Mouse (Mus musculus) CH12.LX (cell line): Measurements from ENCODE around the gene Dennd2c. TPM values are rescaled to one million over a fixed set of nuclear protein-coding genes. Genes with fewer than 3 reads are reported as not detected.
A peak's percentile ranks its signal among the peaks of the same experiment; 100 is the strongest.

Experiments
- DNase-seq: peaks from one replicate; pipeline ENCODE4 v3.0.0-alpha.2; 2013; ENCODE audit errors: extremely low read depth
- H3K27ac ChIP-seq: 2 replicates; pipeline ENCODE4 v1.5.1; 2012; ENCODE audit warnings: low read depth, mild to moderate bottlenecking, control low read depth, moderate library complexity; ENCODE audit not compliant: insufficient read depth
- H3K27me3 ChIP-seq: replicated peaks from 2 replicates; pipeline ENCODE3; 2012; ENCODE audit warnings: inconsistent platforms
- H3K36me3 ChIP-seq, 2 experiments: replicated peaks in 1 of 2; 2 replicates each; pipeline versions ENCODE3 to v1.6.1; 2012; ENCODE audit warnings: inconsistent platforms in 1 of 2, low read length in 1 of 2, mild to moderate bottlenecking in 1 of 2, mixed read lengths in 1 of 2, moderate library complexity in 1 of 2; ENCODE audit not compliant: control insufficient read depth in 1 of 2, insufficient read depth in 1 of 2
- H3K4me1 ChIP-seq, 2 experiments: 2 replicates each; pipeline ENCODE4 v1.6.1; 2012; ENCODE audit warnings: inconsistent platforms in 1 of 2, moderate library complexity in 1 of 2; ENCODE audit not compliant: insufficient read depth in 2 of 2, control insufficient read depth in 1 of 2
- H3K4me2 ChIP-seq: 2 replicates; pipeline ENCODE4 v1.6.1; 2012; ENCODE audit warnings: low read depth, mild to moderate bottlenecking, control low read depth; ENCODE audit not compliant: poor library complexity, insufficient read depth, severe bottlenecking
- H3K4me3 ChIP-seq, 3 experiments: fragments of 150-350 bp in 1 of 3; sonication (generic) in 1 of 3; replicated peaks in 1 of 3; 2 replicates each; pipeline versions ENCODE3 to v1.5.1; 2011 to 2012; ENCODE audit warnings: low read depth in 2 of 3, low read length in 2 of 3, mild to moderate bottlenecking in 2 of 3, moderate library complexity in 2 of 3, control low read depth in 1 of 3, improper control_type of control experiment in 1 of 3, inconsistent platforms in 1 of 3, mixed read lengths in 1 of 3; ENCODE audit not compliant: poor library complexity in 1 of 3
- H3K79me2 ChIP-seq: replicated peaks from 2 replicates; pipeline ENCODE4 v1.6.1; 2012; ENCODE audit warnings: mild to moderate bottlenecking, moderate library complexity; ENCODE audit not compliant: control insufficient read depth, poor library complexity, insufficient read depth, severe bottlenecking; ENCODE audit errors: extremely low read depth
- H3K9ac ChIP-seq: 2 replicates; pipeline ENCODE4 v1.6.1; 2012; ENCODE audit warnings: low read depth, mild to moderate bottlenecking, control low read depth, moderate library complexity; ENCODE audit not compliant: insufficient read depth
- H3K9me3 ChIP-seq: replicated peaks from 2 replicates; pipeline ENCODE3; 2012; ENCODE audit warnings: low read length, inconsistent platforms, mixed read lengths
- BHLHE40 ChIP-seq: IDR thresholded peaks from 2 replicates; pipeline ENCODE4 v1.6.1; 2011; ENCODE audit warnings: mild to moderate bottlenecking, low read depth, low read length, improper control_type of control experiment
- CHD1 ChIP-seq: IDR thresholded peaks from 2 replicates; pipeline ENCODE4 v1.6.1; 2012; ENCODE audit warnings: low read depth, low read length, improper control_type of control experiment, inconsistent platforms
- ELF1 ChIP-seq: IDR thresholded peaks from 2 replicates; pipeline ENCODE4 v1.6.1; 2014; ENCODE audit warnings: low read depth, mild to moderate bottlenecking, inconsistent platforms, low read length, improper control_type of control experiment
- EP300 ChIP-seq: IDR thresholded peaks from 2 replicates; pipeline ENCODE4 v1.6.1; 2011; ENCODE audit warnings: low read length, improper control_type of control experiment
- ETS1 ChIP-seq: conservative IDR thresholded peaks from 2 replicates; pipeline ENCODE4 v1.6.1; 2012; ENCODE audit warnings: low read depth, mild to moderate bottlenecking, inconsistent platforms, low read length, improper control_type of control experiment, moderate library complexity
- IRF4 ChIP-seq: IDR thresholded peaks from 2 replicates; pipeline ENCODE4 v1.6.1; 2014; ENCODE audit warnings: low read depth, mild to moderate bottlenecking, inconsistent platforms, low read length, improper control_type of control experiment
- JUND ChIP-seq: conservative IDR thresholded peaks from 2 replicates; pipeline ENCODE4 v1.6.1; 2011; ENCODE audit warnings: low read depth, low read length, improper control_type of control experiment
- KAT2A ChIP-seq: IDR thresholded peaks from 2 replicates; pipeline ENCODE4 v1.6.1; 2012; ENCODE audit warnings: low read length, improper control_type of control experiment, inconsistent platforms; ENCODE audit not compliant: insufficient replicate concordance
- MAZ ChIP-seq: IDR thresholded peaks from 2 replicates; pipeline ENCODE4 v1.6.1; 2012; ENCODE audit warnings: low read depth, mild to moderate bottlenecking, inconsistent platforms, low read length, improper control_type of control experiment, moderate library complexity
- MXI1 ChIP-seq: IDR thresholded peaks from 2 replicates; pipeline ENCODE4 v1.6.1; 2011; ENCODE audit warnings: mild to moderate bottlenecking, low read depth, low read length, improper control_type of control experiment
- MYC ChIP-seq: IDR thresholded peaks from 2 replicates; pipeline ENCODE4 v1.6.1; 2011; ENCODE audit warnings: low read depth, mild to moderate bottlenecking, improper control_type of control experiment, low read length
- NELFE ChIP-seq: IDR thresholded peaks from 2 replicates; pipeline ENCODE4 v1.6.1; 2011; ENCODE audit warnings: low read depth, low read length, improper control_type of control experiment
- NRF1 ChIP-seq: IDR thresholded peaks from 2 replicates; pipeline ENCODE4 v1.6.1; 2014; ENCODE audit warnings: low read depth, mild to moderate bottlenecking, inconsistent platforms, low read length, improper control_type of control experiment, moderate library complexity
- RCOR1 ChIP-seq: conservative IDR thresholded peaks from 2 replicates; pipeline ENCODE4 v1.6.1; 2012; ENCODE audit warnings: low read depth, mild to moderate bottlenecking, inconsistent platforms, low read length, improper control_type of control experiment
- SMC3 ChIP-seq: IDR thresholded peaks from 2 replicates; pipeline ENCODE4 v1.6.1; 2011; ENCODE audit warnings: low read depth, low read length, improper control_type of control experiment
- TCF12 ChIP-seq: IDR thresholded peaks from 2 replicates; pipeline ENCODE4 v1.6.1; 2014; ENCODE audit warnings: low read depth, mild to moderate bottlenecking, inconsistent platforms, low read length, improper control_type of control experiment
- ZC3H11A ChIP-seq: IDR thresholded peaks from 2 replicates; pipeline ENCODE4 v1.6.1; 2012; ENCODE audit warnings: low read depth, mild to moderate bottlenecking, inconsistent platforms, low read length, improper control_type of control experiment
- ZMIZ1 ChIP-seq: IDR thresholded peaks from 2 replicates; pipeline ENCODE4 v1.6.1; 2012; ENCODE audit warnings: low read depth, mild to moderate bottlenecking, inconsistent platforms, low read length, improper control_type of control experiment
- dilution Hi-C: fragments of 300-500 bp; cut with MboI; formaldehyde crosslinking; loops from 2 replicates; pipeline ENCODE4 v1.14.3; 2020; ENCODE audit warnings: low sequenced_read_pairs; ENCODE audit not compliant: extremely low pct_unique_long_range_greater_than_20kb, extremely low pct_ligation_motif_present
- in situ Hi-C: fragments of 300-500 bp; cut with MboI; formaldehyde crosslinking; loops from 3 replicates; pipeline ENCODE4 v1.14.3; 2019; ENCODE audit warnings: low sequenced_read_pairs, low pct_ligation_motif_present, low pct_unique_long_range_greater_than_20kb, mixed read lengths
- polyA plus RNA-seq: library from polyadenylated mRNA; unstranded; fragments of >175 nt; gene quantifications from 2 replicates; pipeline ENCODE4 v1.2.1, GENCODE M21; 2012; ENCODE audit warnings: low read depth; ENCODE audit not compliant: insufficient read length
- total RNA-seq, 2 experiments: library from RNA; depleted of rRNA; stranded (reverse); fragments of 300-350 nt in 1 of 2; fragments of >200 nt in 1 of 2; gene quantifications; 2 replicates each; pipeline ENCODE4 v1.2.3; 2012 to 2014

Gene Dennd2c
- total and polyA plus RNA-seq, 3 experiments, result 0.13 to 0.27 (median 0.19) TPM

GRCm38 (mm10) chr3:103171505-103172267, 69.3 kb downstream of the Dennd2c start, which contains the start of gene Bcas2 (continued):
- TF ChIP-seq NRF1 (peak; percentile 94), RCOR1 (no peak), MXI1 (peak; percentile 67; the same call in 1 of the 2 replicates), ELF1 (0 out of 2 replicates have a peak, but pooled peaks have one; percentile 12), ETS1 (peak; percentile 39; the same call in 1 of the 2 replicates)

GRCm38 (mm10) chr3:103172615-103173014, 70.2 kb downstream of the Dennd2c start:
- peak overlapping the region; percentile 85 to 99 (median 94) for H3K4me3 ChIP-seq
- peak overlapping the region; percentile 85 for H3K9ac ChIP-seq
- no peaks in the 10 kb centered on the region for H3K9me3 ChIP-seq
- H3K27me3 ChIP-seq, result no peaks in the 10 kb centered on the region
- peaks cover 31 to 40% of the 10 kb centered on the region in 2 experiments for H3K36me3 ChIP-seq
- dilution Hi-C loops, result no loop called here
- in situ Hi-C loops, result loop anchor here (25.0 kb wide), 1 partner anchor 460 kb away; no protein-coding TSS in a partner anchor
- TF ChIP-seq IRF4 (no peak), KAT2A (no peak), NELFE (no peak), MYC (no peak), TCF12 (no peak), SMC3 (no peak), NRF1 (no peak), EP300 (no peak), CHD1 (no peak), ZC3H11A (no peak), JUND (no peak), ZMIZ1 (no peak), MAZ (no peak), RCOR1 (no peak), BHLHE40 (no peak)
- TF ChIP-seq, all 38 proteins: peak for 0
- Histone ChIP-seq H3K4me1 (peaks cover 2 to 17% of the 10 kb centered on the region in 2 experiments; a peak in 2 of 4 replicates), H3K4me2 (peak overlapping the region; percentile 90), H3K27ac (no peak overlapping the region), H3K79me2 (peaks cover 8% of the 10 kb centered on the region)
- DNase-seq, result no peak
